Mouse (Mus musculus): ENCODE measurements around the gene Dlgap1.

DNA sequence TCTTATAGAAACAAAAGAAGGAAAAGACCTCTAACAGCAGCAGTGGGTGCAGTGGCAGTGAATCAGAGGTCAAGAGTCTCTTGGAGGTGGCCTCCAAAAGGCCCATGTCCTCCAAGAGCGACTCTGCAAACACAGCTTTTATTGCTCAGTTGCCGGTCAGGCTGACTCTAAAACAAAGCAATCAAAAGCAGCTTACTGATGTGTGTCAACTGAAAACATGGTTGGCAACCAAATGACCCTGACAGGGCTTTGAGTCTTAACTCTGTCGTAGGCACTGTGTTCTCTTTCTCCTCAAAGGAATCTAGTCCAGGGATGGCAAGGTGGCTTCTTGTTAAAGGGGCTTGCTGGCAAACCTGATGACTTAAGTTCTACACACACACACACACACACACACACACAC is 840.9 kb downstream of the Dlgap1 start:
- TF ChIP-seq CTCF (IDR thresholded peaks at IDR 0.05) = no peak
- TF ChIP-seq POLR2A (IDR thresholded peaks at IDR 0.05; ENCODE audit: insufficient read depth, low read depth, low read length) = no peak

All from heart, adult 2 months (tissue).